Mouse (Mus musculus): ENCODE data around the gene Defb28.

Defb28 gene

GRCm38 (mm10) chr2:152517981-152518380 is at the start of gene Defb28:
Defb28 (plus strand) TSS chr2:152518255.
- DNase-seq, result no peak

- DNase-seq, result no peak
These were observed 47.1 kb upstream of the Defb28 start for GRCm38 (mm10) chr2:152470973-152471372.

DNA sequence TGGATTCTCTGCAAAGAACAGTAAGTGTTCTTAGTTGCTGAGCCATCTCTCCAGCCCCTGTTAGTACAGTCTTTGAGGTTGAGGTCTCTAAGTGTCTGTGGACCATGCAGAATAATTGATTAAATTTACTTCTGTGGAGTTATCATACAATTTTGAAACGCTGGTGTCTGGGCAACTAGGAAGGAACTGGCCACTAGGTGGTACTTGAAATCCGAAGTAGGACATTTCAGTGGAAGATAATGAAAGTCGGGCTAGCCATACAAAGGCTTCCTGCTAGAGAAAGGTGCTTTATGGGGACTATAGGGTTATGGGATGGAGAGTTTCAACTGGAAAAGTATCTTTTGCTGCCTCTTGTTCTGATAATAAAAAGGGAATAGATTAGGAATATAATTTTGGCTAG is 45.6 kb upstream of the Defb28 start:
- no peak for DNase-seq

- no peak for DNase-seq
These were observed 41.3 kb upstream of the Defb28 start, which contains the start of gene Defb20 for GRCm38 (mm10) chr2:152476763-152477162. Defb20 (plus strand) TSS chr2:152477063.

DNA sequence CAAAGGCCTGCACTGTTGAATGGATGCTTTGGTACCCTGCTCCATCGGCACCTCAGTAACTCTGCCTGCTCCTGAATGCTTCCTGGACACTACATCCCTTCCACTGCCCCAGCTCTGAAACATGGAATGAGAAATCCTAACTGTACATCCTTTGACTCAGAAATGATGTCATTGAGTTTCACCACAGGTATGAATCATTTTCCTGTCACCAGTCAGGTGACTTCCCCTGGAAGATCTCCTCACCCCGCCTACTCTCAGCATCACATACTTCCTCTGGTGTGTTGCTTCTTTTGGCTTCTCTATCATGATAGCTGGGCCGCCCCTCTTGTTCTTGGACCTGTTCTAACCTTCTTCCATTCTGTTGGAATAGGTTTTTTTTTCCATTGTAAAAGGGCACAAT is 37.2 kb upstream of the Defb28 start:
- DNase-seq, result no peak

DNA sequence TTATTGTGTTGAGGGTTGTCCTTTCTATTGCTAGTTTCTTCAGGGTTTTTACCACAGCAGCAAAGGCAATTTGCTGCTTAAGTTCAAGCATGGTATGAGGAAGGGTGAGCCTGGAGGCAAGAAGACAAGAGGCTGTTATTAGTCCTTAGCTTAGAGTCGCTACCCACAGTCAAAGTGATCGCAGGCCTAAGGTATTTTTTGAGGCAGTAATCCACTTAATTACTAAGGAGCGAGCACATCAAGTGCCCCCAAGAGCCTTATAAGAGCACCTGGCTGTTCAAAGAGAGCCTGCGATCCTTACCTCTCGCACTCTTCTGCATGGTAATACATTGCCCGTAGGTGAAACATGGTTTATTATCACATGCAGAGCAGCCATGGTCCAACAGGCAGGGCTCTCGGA is 36.3 kb upstream of the Defb28 start:
- DNase-seq, result no peak

DNA sequence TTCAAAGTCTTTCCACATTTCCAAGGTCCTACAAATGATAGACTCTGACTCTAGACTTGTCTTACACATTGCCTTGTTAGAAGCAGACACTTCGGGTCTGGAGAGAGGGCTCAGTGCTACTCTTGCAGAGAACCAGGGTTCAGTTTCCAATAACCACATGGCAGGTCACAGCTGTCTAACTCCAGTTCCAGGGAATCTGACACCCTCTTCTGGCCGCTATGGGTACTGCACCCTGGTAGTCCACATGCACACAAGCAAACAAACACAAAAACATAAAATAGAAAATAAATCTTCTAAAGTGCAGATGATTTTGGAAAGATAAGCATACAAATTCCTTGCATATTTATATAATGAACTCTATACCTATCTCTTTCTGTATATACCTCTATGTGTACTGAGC is 31.0 kb upstream of the Defb28 start:
- no peak for DNase-seq

DNA sequence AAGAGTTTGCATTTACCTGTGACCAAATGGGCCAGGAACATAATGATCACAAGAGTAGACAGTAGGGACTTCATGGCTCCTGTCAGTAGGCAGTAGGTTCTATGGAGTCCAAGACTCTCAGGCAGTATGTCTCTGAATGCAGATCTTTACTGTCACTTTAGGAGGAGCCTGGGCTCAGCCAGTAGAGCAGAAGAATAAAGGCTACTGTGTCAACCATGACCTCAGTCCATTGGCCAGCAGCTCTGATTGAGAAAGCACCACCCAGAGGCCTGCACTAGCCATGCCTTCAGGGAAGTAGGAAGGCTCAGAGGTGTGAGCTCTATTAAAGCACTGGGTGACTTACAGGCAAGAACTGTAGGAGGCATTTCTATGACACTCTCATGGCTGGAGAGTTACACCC is 28.0 kb upstream of the Defb28 start, which contains the start of gene Defb22:
Defb22 (minus strand) TSS at position 101 of the 400 bp plus-strand sequence.
- no peak for DNase-seq

DNA sequence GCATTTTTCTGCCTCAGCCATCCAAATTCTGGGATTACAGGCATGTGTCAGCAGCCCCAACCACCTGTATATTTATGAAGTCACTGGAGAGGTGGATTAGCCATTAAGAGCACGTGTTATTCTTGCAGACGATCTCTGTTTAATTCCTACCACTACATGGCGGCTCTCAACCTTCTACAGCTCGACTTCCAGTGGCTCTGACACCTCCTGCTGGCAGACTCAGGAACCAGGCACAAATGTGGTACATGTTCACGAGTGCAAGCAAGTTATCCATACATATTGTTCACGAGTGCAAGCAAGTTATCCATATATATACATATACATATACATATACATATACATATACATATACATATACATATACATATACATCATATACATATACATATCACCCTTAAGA is 24.9 kb upstream of the Defb28 start:
- DNase-seq, result no peak

DNA sequence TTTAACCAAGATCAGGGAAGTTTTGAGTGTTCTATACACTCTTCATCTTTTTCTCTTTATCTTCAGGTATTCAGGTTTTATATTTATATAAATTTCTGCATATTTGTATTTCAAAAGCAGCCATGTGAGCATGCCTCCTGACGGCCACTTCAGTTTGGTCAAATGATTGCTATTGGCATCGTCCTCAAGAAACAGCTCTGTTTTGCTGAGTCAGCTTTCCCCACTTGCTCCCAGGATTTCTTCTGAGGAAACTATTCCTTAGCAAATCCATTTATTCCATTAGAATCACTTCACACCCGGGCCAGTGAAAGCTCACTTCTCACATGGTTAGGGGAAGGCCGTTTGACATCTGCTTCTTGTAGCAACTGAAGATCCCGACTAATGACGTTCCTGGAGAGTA is 20.0 kb upstream of the Defb28 start:
- no peak for DNase-seq

GRCm38 (mm10) chr2:152500204-152500862 is 17.7 kb upstream of the Defb28 start:
- no peak for DNase-seq

DNA sequence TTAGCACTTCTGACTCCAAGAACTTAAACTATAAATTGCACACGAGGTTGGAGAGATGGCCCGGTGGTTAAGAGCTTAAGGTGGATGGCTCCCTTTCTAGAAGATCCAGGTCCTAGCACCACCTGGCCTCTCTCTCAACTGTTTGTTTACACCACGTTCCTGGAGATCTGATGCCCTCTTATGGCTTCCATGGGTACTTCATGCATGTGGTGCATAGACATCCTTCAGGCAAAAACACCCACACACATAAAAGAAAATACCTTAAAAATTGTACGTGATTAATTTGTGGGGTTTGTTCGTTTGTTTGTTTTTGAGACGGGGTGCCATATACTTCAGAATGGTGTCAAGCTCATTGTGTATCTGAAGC is 17.2 kb upstream of the Defb28 start:
- no peak for DNase-seq

- DNase-seq, result no peak
These were observed 14.1 kb upstream of the Defb28 start for GRCm38 (mm10) chr2:152503950-152504349.

DNA sequence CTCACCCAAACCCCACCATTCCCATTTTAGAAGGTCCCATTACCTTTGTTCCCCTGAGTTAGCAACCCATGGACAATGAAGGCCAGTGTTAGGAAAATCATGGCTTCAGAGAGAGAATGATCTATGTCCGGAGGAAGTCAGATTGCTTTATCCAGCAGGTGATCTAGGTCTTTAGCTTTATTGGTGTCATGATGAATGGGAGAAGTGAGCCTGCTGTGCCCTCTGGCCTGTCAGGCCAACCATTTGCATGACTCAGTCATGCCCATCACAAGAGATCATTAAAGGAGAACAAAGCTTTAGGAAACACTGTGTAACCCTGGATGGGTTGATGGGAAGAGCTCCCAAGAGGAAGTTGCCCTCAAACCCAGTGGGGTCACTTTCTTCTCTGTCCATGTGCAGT is 6.5 kb upstream of the Defb28 start, which contains the start of gene Defb26:
Defb26 (minus strand) TSS at position 101 of the 400 bp plus-strand sequence.
- DNase-seq, result no peak

GRCm38 (mm10) chr2:152516084-152516483 is 2.0 kb upstream of the Defb28 start:
- DNase-seq, result no peak

GRCm38 (mm10) chr2:152539944-152540710 is 22.1 kb downstream of the Defb28 start, which contains the start of gene Defb29:
Defb29 (minus strand) TSS chr2:152540098.
- DNase-seq, result no peak

- no peak for DNase-seq
These were observed 23.9 kb downstream of the Defb28 start for GRCm38 (mm10) chr2:152541979-152542378.

GRCm38 (mm10) chr2:152542897-152543296 is 24.8 kb downstream of the Defb28 start:
- no peak for DNase-seq

DNA sequence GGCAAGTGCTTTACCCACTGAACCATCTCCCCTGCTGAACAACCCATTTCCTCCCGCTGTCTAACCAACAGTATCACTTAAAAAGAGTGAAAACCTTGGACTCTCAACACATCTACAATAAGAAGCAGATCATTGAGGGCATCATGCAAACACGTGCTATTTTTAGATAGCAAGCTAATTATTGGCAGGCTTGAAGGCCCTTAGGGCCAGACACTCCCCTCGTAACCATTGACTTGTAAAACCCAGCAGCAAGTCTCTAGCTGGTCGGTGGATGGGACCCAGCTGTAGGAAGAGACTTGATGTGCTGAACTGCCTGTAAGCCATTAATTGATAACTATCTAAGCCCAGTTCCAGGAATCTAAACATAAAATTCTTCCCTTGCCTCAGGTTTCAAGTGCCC is 25.4 kb downstream of the Defb28 start:
- DNase-seq, result no peak

DNA sequence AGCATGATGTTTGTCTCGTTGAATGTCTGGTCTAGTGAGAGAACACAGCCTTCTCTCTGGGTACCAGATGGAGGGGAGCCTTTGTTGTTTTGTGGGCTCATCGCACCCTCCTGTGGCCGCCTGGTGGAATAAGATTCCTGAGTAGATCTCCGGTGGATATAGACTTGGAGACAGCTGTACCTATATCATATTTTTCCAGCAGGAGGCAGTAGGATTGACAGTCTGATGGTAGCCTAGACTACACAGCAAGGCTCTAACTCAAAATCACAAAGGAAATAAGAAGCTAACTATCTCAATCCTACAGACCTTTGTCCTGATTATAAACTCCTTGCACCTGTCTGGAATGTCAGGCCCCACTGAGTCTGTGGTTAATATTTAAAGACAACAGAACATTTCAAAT is 26.6 kb downstream of the Defb28 start:
- peak; percentile 19 for DNase-seq

DNA sequence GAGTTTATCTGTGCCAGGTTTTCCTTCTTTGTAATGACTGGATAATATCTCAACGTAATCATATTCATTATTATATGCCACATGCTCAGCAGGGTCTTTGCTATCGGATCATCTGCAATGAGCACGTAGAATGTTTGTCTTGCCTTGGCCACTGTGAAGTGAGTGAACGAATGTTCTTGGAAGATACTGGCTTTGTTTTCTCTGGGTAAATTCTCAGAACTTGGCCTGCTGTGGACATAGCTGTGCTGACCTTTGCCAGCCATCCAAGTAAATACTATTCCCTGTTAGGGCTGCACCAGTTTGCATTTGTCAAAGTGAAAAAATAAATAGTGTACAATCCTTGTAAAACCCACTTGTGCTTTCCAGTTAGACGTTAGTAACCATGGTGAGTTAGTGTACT is 30.1 kb downstream of the Defb28 start:
- no peak for DNase-seq

GRCm38 (mm10) chr2:152553774-152554423 is 35.8 kb downstream of the Defb28 start:
- DNase-seq, result peak; percentile 8

DNA sequence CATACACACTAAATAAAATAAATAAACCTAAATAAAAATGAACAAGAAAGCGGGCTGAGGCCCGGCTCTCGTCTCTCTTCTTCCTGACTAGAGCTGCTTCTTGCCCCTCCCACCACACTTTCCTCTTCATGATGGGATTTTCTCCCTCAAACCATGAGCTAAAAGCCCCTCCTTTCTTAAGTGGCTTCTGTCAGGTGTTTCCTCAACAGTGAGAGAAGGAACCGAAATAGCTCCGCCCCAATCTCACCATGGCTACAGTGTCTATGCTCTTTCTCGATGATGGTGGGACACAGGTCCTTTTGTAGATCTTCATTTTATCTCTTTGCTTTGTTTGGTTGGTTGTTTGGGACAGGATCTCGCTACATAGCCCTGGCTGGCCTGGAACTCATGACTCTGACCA is 38.6 kb downstream of the Defb28 start:
- no peak for DNase-seq

DNA sequence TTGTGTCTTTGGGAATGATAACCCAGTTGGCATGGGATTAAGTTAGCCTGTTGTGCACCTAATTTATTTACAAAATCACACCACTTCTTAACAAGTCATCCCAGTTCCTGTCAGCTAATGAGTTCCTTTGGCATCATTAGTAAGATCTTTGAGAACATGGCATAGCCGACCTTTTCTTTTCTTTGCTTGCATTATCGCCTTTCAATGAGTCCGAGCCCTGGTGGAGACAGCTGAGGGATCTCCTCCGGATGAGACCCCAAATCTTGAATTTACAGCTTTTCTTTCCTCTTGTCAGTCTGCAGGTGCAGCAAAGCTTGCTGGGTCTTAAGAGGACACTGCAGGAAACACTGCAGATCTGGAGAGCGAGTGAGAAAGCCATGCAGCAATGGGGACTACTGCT is 51.0 kb downstream of the Defb28 start, which contains the start of gene Gm17416:
Gm17416 (plus strand) TSS at position 301 of the 400 bp plus-strand sequence.
- DNase-seq, result no peak

All from cerebellum, adult 9-11 months (tissue).